In the genomic region with DNA sequence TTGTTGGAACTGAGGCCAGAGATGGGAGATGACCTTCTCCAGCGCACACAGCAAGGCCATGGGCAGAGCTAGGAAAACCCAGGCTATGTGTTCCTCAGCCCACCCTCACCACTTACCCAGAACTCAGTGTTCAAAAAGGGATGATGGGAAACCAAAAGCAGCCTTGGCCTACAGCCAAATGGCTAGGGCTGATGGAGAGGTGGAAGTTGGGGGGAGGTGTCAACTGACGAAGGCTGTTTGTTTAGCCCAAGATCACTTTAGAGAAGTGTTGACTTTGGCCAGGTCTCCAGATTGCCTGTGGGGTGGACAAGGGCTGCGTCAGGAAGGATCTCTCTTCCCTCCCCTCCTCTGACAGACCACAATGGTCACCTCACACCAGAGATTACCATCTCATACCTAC, we compare ENCODE assay signal across 13 mouse cellular contexts. TPM values are rescaled to one million over a fixed set of nuclear protein-coding genes. Genes with fewer than 3 reads are reported as not detected.
DNase-seq lines count a peak whose midpoint lies in the region; ATAC-seq lines count a peak whose summit lies in the region.
"Had no signal": no experiment of that assay in that cellular context is flagged by ENCODE, and none has a peak within 500 bp of the region (broad histone marks: within the 10 kb centered on the region; RNA-seq: fewer than 3 reads in every experiment).

No protein-coding gene starts in this region.

- ATAC-seq in kidney, embryonic 15.5 days (replicated peaks; ENCODE audit: low FRiP score), result peak; percentile 52; the same call in 1 of the 2 replicates
- peak; percentile 49 for ATAC-seq in forebrain, embryonic 16.5 days
- ATAC-seq: activated CD4-positive, CD25-positive, alpha-beta regulatory T cell, adult 4 months; intestine, embryonic 16.5 days; liver, embryonic 12.5 days had no signal

- peaks cover 15% of the 10 kb centered on the region for H3K4me1 ChIP-seq in kidney, embryonic 15.5 days
- H3K4me1 ChIP-seq in forebrain, embryonic 16.5 days (replicated peaks; ENCODE audit: control insufficient read depth, insufficient read depth, low read length), result peaks cover 5% of the 10 kb centered on the region
- H3K4me1 ChIP-seq: liver, embryonic 12.5 days had no signal

- no peaks in the 10 kb centered on the region for H3K36me3 ChIP-seq in kidney, embryonic 15.5 days
- H3K36me3 ChIP-seq in forebrain, embryonic 16.5 days (ENCODE audit: control insufficient read depth, insufficient read depth), result no peaks in the 10 kb centered on the region
- H3K36me3 ChIP-seq: liver, embryonic 12.5 days; midbrain, embryonic 12.5 days; neural tube, embryonic 12.5 days had no signal

- no peaks in the 10 kb centered on the region for H3K9me3 ChIP-seq in kidney, embryonic 15.5 days (replicated peaks)
- no peaks in the 10 kb centered on the region for H3K9me3 ChIP-seq in forebrain, embryonic 16.5 days (ENCODE audit: control insufficient read depth, low read length)
- H3K9me3 ChIP-seq: liver, embryonic 12.5 days; midbrain, embryonic 12.5 days; neural tube, embryonic 12.5 days had no signal

- H3K9ac ChIP-seq in kidney, embryonic 15.5 days, result no peak overlapping the region
- H3K9ac ChIP-seq in forebrain, embryonic 16.5 days (replicated peaks; ENCODE audit: low read depth, low read length), result no peak overlapping the region
- H3K9ac ChIP-seq: liver, embryonic 12.5 days; midbrain, embryonic 12.5 days; neural tube, embryonic 12.5 days had no signal

- no peak overlapping the region for H3K4me2 ChIP-seq in kidney, embryonic 15.5 days
- H3K4me2 ChIP-seq in forebrain, embryonic 16.5 days (ENCODE audit: low read length), result no peak overlapping the region
- H3K4me2 ChIP-seq: liver, embryonic 12.5 days; midbrain, embryonic 12.5 days; neural tube, embryonic 12.5 days had no signal

- no peak overlapping the region for H3K4me3 ChIP-seq in kidney, embryonic 15.5 days (replicated peaks)
- no peak overlapping the region for H3K4me3 ChIP-seq in forebrain, embryonic 16.5 days (replicated peaks; ENCODE audit: low read length)
- H3K4me3 ChIP-seq: liver, embryonic 12.5 days; midbrain, embryonic 12.5 days; neural tube, embryonic 12.5 days had no signal

- no peaks in the 10 kb centered on the region for H3K27me3 ChIP-seq in kidney, embryonic 15.5 days
- H3K27me3 ChIP-seq in forebrain, embryonic 16.5 days (replicated peaks; ENCODE audit: control insufficient read depth, insufficient read depth, low read length), result no peaks in the 10 kb centered on the region; the same call in 1 of the 2 replicates

- DNase-seq in adrenal gland, postnatal 14 days, result peak; percentile 47
- DNase-seq in adrenal gland, postnatal 36 days, result no peak
- no peak for DNase-seq in kidney, postnatal 36 days
- peak; percentile 81 for DNase-seq in lung, postnatal 14 days
- no peak for DNase-seq in layer of hippocampus, adult 9-10 months (ENCODE audit: low spot score)
- DNase-seq in spleen, postnatal 10 days (ENCODE audit: low spot score in 2 of 2), result no peak

- WGBS in kidney, embryonic 15.5 days, result 26% methylated on average over 3 of the region's 3 CpGs
- 61% methylated on average over 3 of the region's 3 CpGs for WGBS in forebrain, embryonic 16.5 days

- 0 out of 2 replicates have a peak overlapping the region, but pooled peaks have one; percentile 9 for H3K27ac ChIP-seq in kidney, embryonic 15.5 days
- H3K27ac ChIP-seq in forebrain, embryonic 16.5 days (ENCODE audit: low read length), result peak overlapping the region; percentile 75
- H3K27ac ChIP-seq: liver, embryonic 12.5 days; midbrain, embryonic 12.5 days; neural tube, embryonic 12.5 days had no signal

RNA-seq across cellular contexts. Expression of a gene that starts 34.8 kb away (rescaled TPM):
- total RNA-seq in adrenal gland, postnatal 14 days (2021), result 10.0 and 11.0 TPM in 2 replicates
- 10 to 100 TPM in 1 of 2 experiments, 1 to 10 TPM in 1; 8.1 to 12.0 TPM for total RNA-seq in adrenal gland, postnatal 36 days (2021)
- polyA plus RNA-seq in kidney, embryonic 15.5 days (2015; fragmentation: Nextera tagmentation; extraction: Ambion mirVana), result 6.8 and 7.1 TPM in 2 replicates
- 9.3 and 10.9 TPM in 2 replicates for polyA plus RNA-seq in forebrain, embryonic 16.5 days (2015; fragmentation: Nextera tagmentation; extraction: Ambion mirVana)

RNA-seq across cellular contexts. Expression of a gene that starts 44.1 kb away (rescaled TPM):
- 34.1 and 41.8 TPM in 2 replicates for total RNA-seq in adrenal gland, postnatal 14 days (2021)
- total RNA-seq in adrenal gland, postnatal 36 days (2021), result 10 to 100 TPM; 51.6 to 70.4 TPM
- polyA plus RNA-seq in kidney, embryonic 15.5 days (2015; fragmentation: Nextera tagmentation; extraction: Ambion mirVana), result 19.4 and 20.3 TPM in 2 replicates
- 9.8 and 10.3 TPM in 2 replicates for polyA plus RNA-seq in forebrain, embryonic 16.5 days (2015; fragmentation: Nextera tagmentation; extraction: Ambion mirVana)

Comparison
In these comparisons a context has a peak if more than half of its experiments do, and no peak if none do; other contexts are left out.
1. DNase-seq: peak in adrenal gland, postnatal 14 days (single experiment) and lung, postnatal 14 days (single experiment); none in adrenal gland, postnatal 36 days (0 of 2), kidney, postnatal 36 days (0 of 2), layer of hippocampus, adult 9-10 months (single experiment) and spleen, postnatal 10 days (0 of 2).